Mouse (Mus musculus): ENCODE results near the gene Pcmt1.
"Not testable (repeated sequence)": the region's sequence is repeated elsewhere in the genome, so short reads cannot be mapped to it uniquely, and the experiment has no call there.

Gene Pcmt1

GRCm38 (mm10) chr10:7640366-7640765 lies 40.6 kb downstream of the Pcmt1 start:
- no peak for DNase-seq

GRCm38 (mm10) chr10:7630951-7631720 lies 49.8 kb downstream of the Pcmt1 start:
- DNase-seq, result no peak

- DNase-seq, result no peak
Observed at GRCm38 (mm10) chr10:7630286-7630685, 50.6 kb downstream of the Pcmt1 start.

GRCm38 (mm10) chr10:7629092-7629491 lies 51.8 kb downstream of the Pcmt1 start:
- no peak for DNase-seq

- DNase-seq, result no peak
Observed at GRCm38 (mm10) chr10:7623861-7624518, 56.9 kb downstream of the Pcmt1 start.

GRCm38 (mm10) chr10:7622378-7622777 lies 58.6 kb downstream of the Pcmt1 start:
- no peak for DNase-seq

GRCm38 (mm10) chr10:7620723-7621122 lies 60.2 kb downstream of the Pcmt1 start:
- no peak for DNase-seq

- no peak for DNase-seq
Observed at GRCm38 (mm10) chr10:7619821-7620241, 61.1 kb downstream of the Pcmt1 start.

- not testable (repeated sequence) for DNase-seq
Observed at GRCm38 (mm10) chr10:7617556-7617955, 63.4 kb downstream of the Pcmt1 start.

GRCm38 (mm10) chr10:7617146-7617545 lies 63.8 kb downstream of the Pcmt1 start:
- DNase-seq, result not testable (repeated sequence)

GRCm38 (mm10) chr10:7614834-7615233 lies 66.1 kb downstream of the Pcmt1 start:
- DNase-seq, result no peak

GRCm38 (mm10) chr10:7612210-7612609 lies 68.7 kb downstream of the Pcmt1 start:
- DNase-seq, result not testable (repeated sequence)

- no peak for DNase-seq
Observed at GRCm38 (mm10) chr10:7611647-7612046, 69.3 kb downstream of the Pcmt1 start.

GRCm38 (mm10) chr10:7608611-7609010 lies 72.3 kb downstream of the Pcmt1 start:
- DNase-seq, result no peak

GRCm38 (mm10) chr10:7606437-7606836 lies 74.5 kb downstream of the Pcmt1 start:
- DNase-seq, result no peak

- DNase-seq, result no peak
Observed at GRCm38 (mm10) chr10:7605168-7605567, 75.8 kb downstream of the Pcmt1 start.

GRCm38 (mm10) chr10:7600647-7601046 lies 80.3 kb downstream of the Pcmt1 start:
- peak; percentile 76 for DNase-seq

GRCm38 (mm10) chr10:7598177-7598576 lies 82.8 kb downstream of the Pcmt1 start:
- no peak for DNase-seq

GRCm38 (mm10) chr10:7596251-7596650 lies 84.7 kb downstream of the Pcmt1 start:
- DNase-seq, result no peak

GRCm38 (mm10) chr10:7594797-7595196 lies 86.1 kb downstream of the Pcmt1 start:
- no peak for DNase-seq

- DNase-seq, result no peak
Observed at GRCm38 (mm10) chr10:7590792-7591191, 90.1 kb downstream of the Pcmt1 start.

- DNase-seq, result peak; percentile 34
Observed at GRCm38 (mm10) chr10:7590234-7590689, 90.7 kb downstream of the Pcmt1 start.

- peak; percentile 93 for DNase-seq
Observed at GRCm38 (mm10) chr10:7589592-7590233, 91.2 kb downstream of the Pcmt1 start, which contains the start of gene Lrp11. Lrp11 (plus strand) TSS chr10:7589800.

GRCm38 (mm10) chr10:7586771-7587170 lies 94.2 kb downstream of the Pcmt1 start:
- DNase-seq, result no peak

Measured in embryo, embryonic 11 days (tissue).